Mouse (Mus musculus): ENCODE data around the gene Olfr1246. TPM values are rescaled to one million over a fixed set of nuclear protein-coding genes. Genes with fewer than 3 reads are reported as not detected.
"Not testable (repeated sequence)": the region's sequence is repeated elsewhere in the genome, so short reads cannot be mapped to it uniquely, and the experiment has no call there.

Gene Olfr1246
- not detected in 2 replicates for polyA plus RNA-seq (2012; ENCODE audit: insufficient read depth, insufficient read length, missing spikeins)

DNA sequence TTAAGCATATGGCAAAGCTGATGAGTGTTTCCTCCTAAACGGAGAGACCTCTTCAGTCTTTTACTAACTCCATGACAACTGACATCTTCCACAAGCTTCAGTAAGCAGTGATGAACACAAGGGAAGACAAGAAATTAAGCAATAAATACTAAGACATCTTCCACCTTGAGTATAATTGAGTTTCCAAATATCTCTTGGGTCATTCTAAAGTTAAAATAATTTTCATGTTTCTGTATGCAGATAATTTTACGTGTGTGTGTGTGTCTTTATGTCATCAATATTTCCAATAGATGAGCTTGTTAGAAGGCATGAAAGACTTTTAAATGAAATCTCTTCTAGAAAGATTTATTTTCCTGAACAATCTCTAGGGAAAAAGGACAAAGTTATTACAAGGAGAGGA, at the start of gene Olfr1246:
Gene Olfr1246, minus strand, starts transcription at position 101 of the 400 bp plus-strand sequence.
- H3K4me3 ChIP-seq (ENCODE audit: insufficient read depth, low read depth, low read length): no peak within 1 kb of the TSS
- no peaks in the 10 kb centered on the region for H3K4me1 ChIP-seq (ENCODE audit: control insufficient read depth, insufficient read depth, insufficient read length, low read length)
- no peak within 1 kb of the TSS for H3K27ac ChIP-seq (replicated peaks; ENCODE audit: low read depth, low read length)

DNA sequence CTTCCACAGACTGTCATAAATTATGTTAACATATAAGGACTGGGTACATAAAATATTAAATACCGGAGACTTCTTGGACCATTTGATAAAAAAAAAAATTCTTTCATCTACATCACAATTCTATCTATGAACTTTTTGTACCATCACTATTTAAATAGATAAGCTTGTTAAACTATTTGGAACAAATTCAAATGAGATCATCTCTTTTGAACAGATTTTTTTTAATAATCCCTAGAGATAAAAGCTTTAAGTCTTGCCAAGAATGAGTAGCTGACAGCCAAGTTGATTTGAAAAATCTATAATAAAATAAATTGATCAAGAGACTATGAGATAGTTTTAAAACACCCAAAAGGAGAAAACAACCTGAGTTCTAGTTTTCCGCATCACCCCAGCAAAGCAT, 41.9 kb upstream of the Olfr1246 start, which contains the start of gene Olfr1249:
Gene Olfr1249, minus strand, starts transcription at position 101 of the 400 bp plus-strand sequence.
- H3K27ac ChIP-seq (replicated peaks; ENCODE audit: low read depth, low read length): no peak within 1 kb of the TSS
- no peak within 1 kb of the TSS for H3K4me3 ChIP-seq (ENCODE audit: insufficient read depth, low read depth, low read length)
- H3K4me1 ChIP-seq (ENCODE audit: control insufficient read depth, insufficient read depth, insufficient read length, low read length): no peaks in the 10 kb centered on the region

DNA sequence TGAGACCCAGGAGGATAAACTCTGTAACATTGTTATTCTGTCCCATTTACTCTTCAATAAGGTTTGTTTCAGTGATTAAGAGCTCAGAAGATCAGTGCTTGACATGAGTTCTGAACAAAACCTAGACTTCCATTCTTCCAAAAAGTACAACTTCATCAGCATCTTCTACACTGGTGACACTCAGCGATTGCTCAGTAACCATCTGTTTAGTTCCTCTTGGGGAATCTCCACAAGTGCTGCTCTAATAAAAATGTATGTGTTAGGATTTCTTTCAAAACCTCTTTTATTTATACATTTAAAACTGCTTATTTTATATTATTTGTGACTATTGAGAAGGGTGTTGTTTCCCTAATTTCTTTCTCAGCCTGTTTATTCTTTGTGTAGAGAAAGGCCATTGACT, 25.2 kb upstream of the Olfr1246 start, which contains the start of gene Olfr1248:
Gene Olfr1248, minus strand, starts transcription at position 101 of the 400 bp plus-strand sequence.
- not testable (repeated sequence) for H3K27ac ChIP-seq (replicated peaks; ENCODE audit: low read depth, low read length); H3K4me3 ChIP-seq (ENCODE audit: insufficient read depth, low read depth, low read length); H3K4me1 ChIP-seq (ENCODE audit: control insufficient read depth, insufficient read depth, insufficient read length, low read length)

- H3K4me3 ChIP-seq (ENCODE audit: insufficient read depth, low read depth, low read length): no peak within 1 kb of the TSS
- no peaks in the 10 kb centered on the region for H3K4me1 ChIP-seq (ENCODE audit: control insufficient read depth, insufficient read depth, insufficient read length, low read length)
Observed at GRCm38 (mm10) chr2:89614030-89614429, 21.1 kb upstream of the Olfr1246 start, which contains the start of gene Olfr1247. TSS of gene Olfr1247 (minus strand) at chr2:89614130.

DNA sequence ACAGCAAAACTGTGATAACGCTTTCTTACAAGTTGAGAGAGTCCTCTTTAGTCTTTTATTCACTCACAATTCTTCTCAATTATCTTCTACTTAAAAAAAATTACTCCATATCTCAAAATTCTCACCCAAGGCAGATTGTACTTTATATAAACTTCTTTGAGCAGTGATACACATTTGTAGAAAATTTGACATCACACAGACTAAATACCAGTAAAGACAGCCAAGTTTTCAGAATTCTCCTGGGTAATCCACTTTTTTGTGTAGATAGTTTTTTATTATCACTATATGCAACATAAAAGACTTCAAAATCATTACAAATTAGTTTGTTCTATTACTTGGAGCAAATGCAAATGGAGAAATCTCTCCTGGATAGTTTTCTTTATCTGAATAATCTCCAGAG, 14.6 kb downstream of the Olfr1246 start, which contains the start of gene Olfr1245:
Gene Olfr1245, minus strand, starts transcription at position 101 of the 400 bp plus-strand sequence.
- Histone ChIP-seq H3K27ac (replicated peaks; ENCODE audit: low read depth, low read length) (no peak within 1 kb of the TSS), H3K4me1 (ENCODE audit: control insufficient read depth, insufficient read depth, insufficient read length, low read length) (no peaks in the 10 kb centered on the region), H3K4me3 (ENCODE audit: insufficient read depth, low read depth, low read length) (no peak within 1 kb of the TSS)

More at GRCm38 (mm10) chr2:89614030-89614429, 21.1 kb upstream of the Olfr1246 start, which contains the start of gene Olfr1247:
- H3K27ac ChIP-seq (replicated peaks; ENCODE audit: low read depth, low read length): no peak within 1 kb of the TSS

DNA sequence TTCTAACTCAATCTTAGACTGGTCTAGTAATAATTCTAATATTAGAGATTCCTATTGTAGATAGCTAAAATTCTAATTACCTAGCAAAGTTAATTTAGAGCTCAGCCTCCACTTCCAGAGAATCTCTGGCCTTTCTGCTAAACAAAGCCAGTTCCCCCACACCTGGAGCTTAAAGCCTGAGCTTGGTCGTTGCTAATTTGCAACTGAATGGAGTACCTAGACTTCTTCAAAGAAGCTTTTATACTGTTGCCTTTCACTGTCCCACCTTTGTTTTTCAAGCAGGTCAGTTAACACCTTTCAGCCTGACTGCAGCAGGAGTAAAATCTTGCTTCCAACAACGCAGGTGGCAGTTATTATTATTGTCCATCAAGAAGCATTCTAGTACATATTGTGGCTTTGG, 30.3 kb downstream of the Olfr1246 start:
- H3K4me3 ChIP-seq (ENCODE audit: insufficient read depth, low read depth, low read length); H3K27ac ChIP-seq (replicated peaks; ENCODE audit: low read depth, low read length); H3K4me1 ChIP-seq (ENCODE audit: control insufficient read depth, insufficient read depth, insufficient read length, low read length): not testable (repeated sequence)

DNA sequence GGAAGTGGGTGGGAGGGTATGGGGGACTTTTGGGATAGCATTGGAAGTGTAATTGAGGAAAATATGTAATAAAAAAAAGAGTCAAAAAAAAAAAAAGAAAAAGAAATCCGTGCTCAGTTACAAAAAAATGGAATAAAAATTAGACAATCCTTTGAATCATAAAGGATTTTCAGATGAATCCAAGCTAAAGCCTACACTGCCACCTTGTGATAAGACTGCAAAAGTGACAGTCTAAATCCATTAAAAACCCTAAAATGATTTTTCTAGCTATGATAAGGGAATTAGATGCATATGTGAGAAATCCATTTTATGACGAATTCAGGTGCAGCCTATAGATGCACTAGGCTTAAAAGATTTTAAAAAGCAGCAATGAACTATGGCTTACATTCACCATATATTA, 48.4 kb downstream of the Olfr1246 start:
- H3K4me1 ChIP-seq (ENCODE audit: control insufficient read depth, insufficient read depth, insufficient read length, low read length): no peaks in the 10 kb centered on the region
- no peak overlapping the region for H3K27ac ChIP-seq (replicated peaks; ENCODE audit: low read depth, low read length)
- no peak overlapping the region for H3K4me3 ChIP-seq (ENCODE audit: insufficient read depth, low read depth, low read length)

- Histone ChIP-seq H3K27ac (replicated peaks; ENCODE audit: low read depth, low read length) (no peak overlapping the region), H3K4me1 (ENCODE audit: control insufficient read depth, insufficient read depth, insufficient read length, low read length) (no peaks in the 10 kb centered on the region), H3K4me3 (ENCODE audit: insufficient read depth, low read depth, low read length) (no peak overlapping the region)
Observed at GRCm38 (mm10) chr2:89539923-89540322, 53.0 kb downstream of the Olfr1246 start.

Other genes with a start within 250 kb of the Olfr1246 start
- not detected in 2 replicates for gene Olfr1234, start 228.3 kb downstream of the Olfr1246 start, polyA plus RNA-seq (2012; ENCODE audit: insufficient read depth, insufficient read length, missing spikeins)
- gene Olfr1238, start 183.5 kb downstream of the Olfr1246 start, polyA plus RNA-seq (2012; ENCODE audit: insufficient read depth, insufficient read length, missing spikeins): not detected in 2 replicates
- gene Olfr1239, start 172.8 kb downstream of the Olfr1246 start, polyA plus RNA-seq (2012; ENCODE audit: insufficient read depth, insufficient read length, missing spikeins): not detected in 2 replicates
- not detected in 2 replicates for gene Olfr1240, start 150.2 kb downstream of the Olfr1246 start, polyA plus RNA-seq (2012; ENCODE audit: insufficient read depth, insufficient read length, missing spikeins)
- gene Olfr1241, start 106.0 kb downstream of the Olfr1246 start, polyA plus RNA-seq (2012; ENCODE audit: insufficient read depth, insufficient read length, missing spikeins): not detected in 2 replicates
- gene Olfr1242, start 94.8 kb downstream of the Olfr1246 start, polyA plus RNA-seq (2012; ENCODE audit: insufficient read depth, insufficient read length, missing spikeins): not detected in 2 replicates
- not detected in 2 replicates for gene Olfr1243, start 61.7 kb downstream of the Olfr1246 start, polyA plus RNA-seq (2012; ENCODE audit: insufficient read depth, insufficient read length, missing spikeins)
- gene Olfr1245, start 14.7 kb downstream of the Olfr1246 start, polyA plus RNA-seq (2012; ENCODE audit: insufficient read depth, insufficient read length, missing spikeins): not detected in 2 replicates
- not detected in 2 replicates for gene Olfr1247, start 21.0 kb upstream of the Olfr1246 start, polyA plus RNA-seq (2012; ENCODE audit: insufficient read depth, insufficient read length, missing spikeins)
- not detected in 2 replicates for gene Olfr1248, start 25.1 kb upstream of the Olfr1246 start, polyA plus RNA-seq (2012; ENCODE audit: insufficient read depth, insufficient read length, missing spikeins)
- not detected in 2 replicates for gene Olfr1249, start 41.8 kb upstream of the Olfr1246 start, polyA plus RNA-seq (2012; ENCODE audit: insufficient read depth, insufficient read length, missing spikeins)
- gene Olfr1250, start 68.3 kb upstream of the Olfr1246 start, polyA plus RNA-seq (2012; ENCODE audit: insufficient read depth, insufficient read length, missing spikeins): not detected in 2 replicates
- gene Olfr1251, start 78.8 kb upstream of the Olfr1246 start, polyA plus RNA-seq (2012; ENCODE audit: insufficient read depth, insufficient read length, missing spikeins): not detected in 2 replicates
- not detected in 2 replicates for gene Olfr1252, start 131.9 kb upstream of the Olfr1246 start, polyA plus RNA-seq (2012; ENCODE audit: insufficient read depth, insufficient read length, missing spikeins)
- not detected in 2 replicates for gene Olfr1253, start 163.9 kb upstream of the Olfr1246 start, polyA plus RNA-seq (2012; ENCODE audit: insufficient read depth, insufficient read length, missing spikeins)
- gene Olfr1254, start 200.5 kb upstream of the Olfr1246 start, polyA plus RNA-seq (2012; ENCODE audit: insufficient read depth, insufficient read length, missing spikeins): not detected in 2 replicates
- not detected in 2 replicates for gene Olfr1255, start 218.9 kb upstream of the Olfr1246 start, polyA plus RNA-seq (2012; ENCODE audit: insufficient read depth, insufficient read length, missing spikeins)
- not detected in 2 replicates for gene Olfr1256, start 248.4 kb upstream of the Olfr1246 start, polyA plus RNA-seq (2012; ENCODE audit: insufficient read depth, insufficient read length, missing spikeins)

Measured in brown adipose tissue, adult 24 weeks (tissue).